Mouse (Mus musculus): ENCODE results near the gene Pkn1. TPM values are rescaled to one million over a fixed set of nuclear protein-coding genes. Genes with fewer than 3 reads are reported as not detected.

Gene Pkn1
- total RNA-seq, 2 experiments from 2014 or later, result 53.9 to 65.2 TPM

GRCm38 (mm10) chr8:83693609-83694236 lies 5.3 kb downstream of the Pkn1 start:
- DNase-seq (ENCODE audit: low spot score in 2 of 2), result no peak

DNA sequence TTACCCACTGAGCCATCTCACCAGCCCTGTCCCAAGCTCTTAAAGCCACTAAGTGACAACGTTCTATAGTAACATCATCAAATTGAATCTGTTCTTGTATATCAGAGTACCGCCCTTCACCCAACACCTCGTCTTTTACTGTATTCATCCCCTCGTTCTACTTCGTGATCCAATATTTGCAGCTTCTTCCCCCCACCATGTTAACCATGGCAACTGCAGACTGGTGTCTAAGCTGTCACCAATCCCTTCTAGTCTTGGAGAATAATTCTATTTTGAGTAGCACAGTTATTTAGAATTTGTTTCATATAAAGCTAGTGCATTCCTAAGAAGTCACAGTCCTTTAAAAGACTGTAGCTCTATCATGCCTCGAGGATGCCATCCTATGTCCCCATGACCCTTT lies 9.7 kb downstream of the Pkn1 start:
- no peak for DNase-seq (ENCODE audit: low spot score in 2 of 2)

- no peak for DNase-seq (ENCODE audit: low spot score in 2 of 2)
These were observed 14.5 kb downstream of the Pkn1 start for GRCm38 (mm10) chr8:83684517-83684916.

GRCm38 (mm10) chr8:83681099-83681498 lies 17.9 kb downstream of the Pkn1 start:
- DNase-seq (ENCODE audit: low spot score in 2 of 2), result no peak

DNA sequence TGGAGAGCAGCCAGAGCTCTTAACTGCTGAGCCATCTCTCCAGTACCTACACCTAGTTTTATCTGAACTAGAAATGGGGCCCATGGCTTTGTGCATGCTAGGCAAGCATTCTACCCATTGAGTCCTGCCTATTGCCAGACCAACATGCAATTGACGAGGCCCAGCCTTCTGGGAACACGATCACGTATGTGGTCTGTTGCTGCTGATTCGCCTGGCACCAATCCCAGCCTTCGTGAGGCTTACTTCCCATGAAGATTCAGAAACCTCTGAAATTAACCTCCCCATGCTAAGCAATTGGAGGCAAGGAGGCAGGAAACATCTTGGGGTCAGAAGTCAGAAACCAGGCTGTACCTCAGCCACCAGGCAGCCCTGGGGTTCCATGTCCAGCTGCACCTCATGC lies 18.4 kb downstream of the Pkn1 start:
- no peak for DNase-seq (ENCODE audit: low spot score in 2 of 2)

GRCm38 (mm10) chr8:83679866-83680265 lies 19.1 kb downstream of the Pkn1 start:
- DNase-seq (ENCODE audit: low spot score in 2 of 2), result peak; percentile 56 to 82

- peak; percentile 49 to 75 for DNase-seq (ENCODE audit: low spot score in 2 of 2)
These were observed 24.5 kb downstream of the Pkn1 start for GRCm38 (mm10) chr8:83674497-83674896.

GRCm38 (mm10) chr8:83672936-83673335 lies 26.0 kb downstream of the Pkn1 start:
- DNase-seq (ENCODE audit: low spot score in 2 of 2), result no peak

DNA sequence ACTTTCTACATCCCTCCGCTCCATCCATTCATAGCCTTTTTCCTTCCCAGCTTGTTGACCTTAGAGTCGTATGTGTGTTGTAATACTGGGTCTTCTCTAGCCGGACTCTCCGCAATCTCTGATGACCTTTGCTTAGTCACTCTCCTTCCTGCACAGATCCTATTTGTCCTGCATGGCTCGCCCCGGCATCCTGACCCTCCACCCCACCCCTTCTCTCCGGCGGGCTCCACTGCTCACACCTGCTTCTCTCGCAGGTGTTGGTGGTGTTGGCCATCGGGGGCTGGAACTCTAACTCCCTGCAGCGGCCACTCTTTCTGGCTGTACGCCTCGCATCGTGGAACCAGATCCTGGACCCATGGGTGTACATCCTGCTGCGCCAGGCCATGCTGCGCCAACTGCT lies 30.0 kb downstream of the Pkn1 start:
- DNase-seq (ENCODE audit: low spot score in 2 of 2), result no peak

DNA sequence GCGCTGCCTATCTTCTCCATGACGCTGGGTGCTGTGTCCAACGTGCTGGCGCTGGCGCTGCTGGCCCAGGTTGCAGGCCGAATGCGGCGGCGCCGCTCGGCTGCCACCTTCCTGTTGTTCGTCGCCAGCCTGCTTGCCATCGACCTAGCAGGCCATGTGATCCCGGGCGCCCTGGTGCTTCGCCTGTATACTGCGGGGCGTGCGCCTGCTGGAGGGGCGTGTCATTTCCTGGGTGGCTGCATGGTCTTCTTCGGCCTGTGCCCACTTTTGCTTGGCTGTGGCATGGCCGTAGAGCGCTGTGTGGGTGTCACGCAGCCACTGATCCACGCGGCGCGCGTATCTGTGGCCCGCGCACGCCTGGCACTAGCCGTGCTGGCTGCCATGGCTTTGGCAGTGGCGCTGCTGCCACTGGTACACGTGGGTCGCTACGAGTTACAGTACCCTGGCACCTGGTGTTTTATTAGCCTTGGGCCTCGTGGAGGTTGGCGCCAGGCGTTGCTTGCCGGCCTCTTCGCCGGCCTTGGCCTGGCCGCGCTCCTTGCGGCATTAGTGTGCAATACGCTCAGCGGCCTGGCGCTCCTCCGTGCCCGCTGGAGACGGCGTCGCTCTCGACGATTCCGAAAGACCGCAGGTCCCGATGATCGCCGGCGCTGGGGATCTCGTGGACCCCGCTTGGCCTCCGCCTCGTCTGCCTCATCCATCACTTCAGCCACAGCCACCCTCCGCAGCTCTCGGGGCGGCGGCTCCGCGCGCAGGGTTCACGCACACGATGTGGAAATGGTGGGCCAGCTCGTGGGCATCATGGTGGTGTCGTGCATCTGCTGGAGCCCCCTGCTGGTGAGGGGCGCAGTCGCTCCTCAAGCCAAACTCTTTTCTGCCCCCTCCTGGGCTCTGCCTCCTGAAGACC lies 30.7 kb downstream of the Pkn1 start:
- DNase-seq (ENCODE audit: low spot score in 2 of 2), result peak; percentile 43 to 55

DNA sequence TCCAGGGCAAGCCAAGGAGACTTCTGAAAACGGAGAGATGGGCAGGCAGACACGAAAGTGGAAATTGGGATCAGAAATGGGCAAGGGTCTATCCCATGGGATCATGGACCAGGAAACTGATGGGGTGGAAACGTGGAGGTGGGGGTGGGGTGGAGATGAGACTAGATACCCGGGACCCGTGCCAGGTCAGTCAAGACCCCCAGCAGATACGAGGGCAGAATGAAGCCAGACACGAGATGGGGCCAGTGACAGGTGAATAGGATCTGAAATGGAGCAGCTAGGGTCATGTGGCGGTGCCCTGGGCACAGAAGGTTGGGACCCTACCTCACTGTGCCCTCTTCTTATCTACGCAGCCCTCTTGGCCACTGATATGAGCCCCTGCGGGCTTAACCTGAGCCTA lies 31.5 kb downstream of the Pkn1 start:
- DNase-seq (ENCODE audit: low spot score in 2 of 2), result no peak

- DNase-seq (ENCODE audit: low spot score in 2 of 2), result no peak
These were observed 32.1 kb downstream of the Pkn1 start for GRCm38 (mm10) chr8:83666866-83667234.

GRCm38 (mm10) chr8:83665969-83666865 lies 32.8 kb downstream of the Pkn1 start, which contains the start of gene Ptger1:
Gene Ptger1 (plus strand): TSS chr8:83666678.
- DNase-seq (ENCODE audit: low spot score in 2 of 2), result no peak

DNA sequence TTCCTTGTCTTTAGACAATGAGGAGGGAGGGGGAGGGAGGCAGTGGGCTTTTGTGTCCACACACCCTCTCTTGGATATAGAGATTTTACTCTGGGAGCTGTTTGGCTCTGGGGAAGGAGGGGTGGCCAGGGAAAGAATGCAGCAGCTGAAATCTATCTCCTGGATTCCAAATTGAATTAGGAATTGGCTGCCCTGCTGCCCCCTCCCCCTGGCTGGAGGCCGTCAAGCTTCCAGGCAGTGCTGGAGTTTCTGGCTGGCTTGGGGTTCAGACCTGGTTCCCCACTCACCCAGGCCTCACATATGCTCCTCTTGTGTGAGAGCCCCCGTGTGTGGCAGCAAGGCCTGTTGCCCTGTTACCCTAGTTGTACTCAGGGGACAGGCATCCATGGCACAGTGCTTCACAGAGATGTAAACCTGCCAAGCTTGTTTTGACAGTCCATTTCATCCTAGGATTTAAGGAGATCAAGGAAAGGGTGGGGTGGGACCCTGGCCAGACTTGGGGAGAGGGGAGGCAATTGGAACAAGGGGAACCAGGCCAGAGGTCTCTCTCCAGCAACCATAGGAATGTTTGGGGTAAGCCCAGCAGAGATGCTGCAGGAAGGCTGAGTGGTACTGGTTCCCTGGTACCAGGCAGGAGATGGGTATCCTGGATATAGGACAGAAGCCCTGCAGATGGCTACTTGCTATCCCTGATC lies 33.9 kb downstream of the Pkn1 start:
- DNase-seq (ENCODE audit: low spot score in 2 of 2), result no peak

GRCm38 (mm10) chr8:83664096-83664495 lies 34.9 kb downstream of the Pkn1 start:
- no peak for DNase-seq (ENCODE audit: low spot score in 2 of 2)

- peak; percentile 89 to 93 for DNase-seq (ENCODE audit: low spot score in 2 of 2)
These were observed 36.6 kb downstream of the Pkn1 start for GRCm38 (mm10) chr8:83662421-83662826.

- no peak for DNase-seq (ENCODE audit: low spot score in 2 of 2)
These were observed 37.8 kb downstream of the Pkn1 start for GRCm38 (mm10) chr8:83660995-83661680.

- DNase-seq (ENCODE audit: low spot score in 2 of 2), result peak; percentile 52 to 61
These were observed 38.4 kb downstream of the Pkn1 start for GRCm38 (mm10) chr8:83660545-83660944.

DNA sequence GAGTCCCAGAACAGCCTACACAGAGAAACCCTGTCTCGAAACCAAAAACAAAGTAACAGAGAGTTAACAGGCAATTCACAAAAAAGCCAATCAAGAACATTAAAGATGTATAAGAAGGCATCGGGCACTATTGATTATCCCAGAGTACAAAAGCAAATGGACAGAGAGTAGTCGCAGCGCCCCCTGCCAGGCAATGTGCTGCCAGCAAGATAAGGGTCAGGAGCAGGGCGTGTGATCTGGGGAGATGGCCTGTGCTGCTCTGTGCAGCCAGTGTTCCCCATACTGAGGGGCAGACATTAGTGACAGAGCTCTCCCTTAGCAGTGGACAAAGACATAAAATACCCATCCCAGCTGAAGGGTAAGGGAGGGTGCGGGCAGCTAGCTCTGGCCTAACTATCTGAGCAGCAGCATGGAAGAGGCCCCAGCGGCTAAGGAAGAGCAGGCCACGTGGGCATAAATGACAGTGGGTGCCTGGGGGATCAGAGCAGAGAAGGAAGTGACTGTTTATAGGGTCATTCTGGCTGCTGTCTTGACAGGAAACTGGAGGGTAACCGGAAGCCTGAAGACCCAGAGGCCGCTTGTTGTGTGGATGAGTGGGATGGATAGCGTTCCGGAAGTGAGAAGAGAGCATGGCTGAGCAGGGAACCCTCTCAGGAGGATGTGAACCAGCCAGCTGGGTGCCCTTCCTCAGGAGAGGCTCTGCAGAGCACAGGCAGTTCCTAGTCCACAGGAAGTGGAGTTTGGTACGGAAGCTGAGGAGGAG lies 42.3 kb downstream of the Pkn1 start:
- no peak for DNase-seq (ENCODE audit: low spot score in 2 of 2)
